9 mouse cellular contexts compared by ENCODE assay signal in genomic region chr5:122318100-122318499, GRCm38 (mm10). TPM values are rescaled to one million over a fixed set of nuclear protein-coding genes. Genes with fewer than 3 reads are reported as not detected.
DNase-seq lines count a peak whose midpoint lies in the region; ATAC-seq and TF ChIP-seq lines count a peak whose summit lies in the region.
"Had no signal": no experiment of that assay in that cellular context is flagged by ENCODE, and none has a peak within 500 bp of the region (broad histone marks: within the 10 kb centered on the region; RNA-seq: fewer than 3 reads in every experiment).

No protein-coding gene starts in this region.

- no peak for DNase-seq in forebrain, postnatal 0 days
- DNase-seq in CD4-positive, CD25-positive, alpha-beta regulatory T cell, adult 2 months (ENCODE audit: low read depth, low spot score) = peak; percentile 82
- peak; percentile 43 for DNase-seq in lung, postnatal 14 days
- peak; percentile 58 to 69 for DNase-seq in thymus, postnatal 36 days
- DNase-seq in left cerebral cortex, adult 8-10 months (ENCODE audit: low spot score in 2 of 2) = no peak
- DNase-seq in urinary bladder, postnatal 25 days (ENCODE audit: low spot score) = no peak

- ATAC-seq in forebrain, postnatal 0 days = no peak
- ATAC-seq in forebrain, embryonic 13.5 days = no peak

- TF ChIP-seq POLR2A in cortical plate, adult 2 months (IDR thresholded peaks at IDR 0.05; ENCODE audit: extremely low read depth, insufficient read depth, low read length) = no peak

- H3K9me3 ChIP-seq in forebrain, postnatal 0 days (ENCODE audit: low read length) = no peaks in the 10 kb centered on the region
- H3K9me3 ChIP-seq in forebrain, embryonic 13.5 days (replicated peaks) = no peaks in the 10 kb centered on the region
- H3K9me3 ChIP-seq: limb, embryonic 12.5 days had no signal

- H3K4me3 ChIP-seq in forebrain, postnatal 0 days (ENCODE audit: low read depth, low read length) = no peak overlapping the region
- H3K4me3 ChIP-seq in forebrain, embryonic 13.5 days = no peak overlapping the region
- no peak overlapping the region for H3K4me3 ChIP-seq in cortical plate, adult 2 months (ENCODE audit: insufficient read depth, low read length)
- H3K4me3 ChIP-seq: limb, embryonic 12.5 days had no signal

- no peak overlapping the region for H3K4me2 ChIP-seq in forebrain, postnatal 0 days (ENCODE audit: low read depth)
- H3K4me2 ChIP-seq in forebrain, embryonic 13.5 days = no peak overlapping the region
- H3K4me2 ChIP-seq: limb, embryonic 12.5 days had no signal

- no peak overlapping the region for H3K9ac ChIP-seq in forebrain, postnatal 0 days
- no peak overlapping the region for H3K9ac ChIP-seq in forebrain, embryonic 13.5 days
- H3K9ac ChIP-seq: limb, embryonic 12.5 days had no signal

- no peaks in the 10 kb centered on the region for H3K4me1 ChIP-seq in forebrain, postnatal 0 days (ENCODE audit: insufficient read depth)
- H3K4me1 ChIP-seq in forebrain, embryonic 13.5 days = no peaks in the 10 kb centered on the region
- H3K4me1 ChIP-seq in cortical plate, adult 2 months (ENCODE audit: control insufficient read depth, insufficient read depth, low read length) = peaks cover 1% of the 10 kb centered on the region; the same call in 1 of the 2 replicates

- H3K27me3 ChIP-seq in forebrain, postnatal 0 days (ENCODE audit: insufficient read depth, low read length) = no peaks in the 10 kb centered on the region
- H3K27me3 ChIP-seq in forebrain, embryonic 13.5 days = no peaks in the 10 kb centered on the region
- H3K27me3 ChIP-seq: limb, embryonic 12.5 days had no signal

- peak; percentile 48 for TF ChIP-seq CTCF in forebrain, postnatal 0 days (IDR thresholded peaks at IDR 0.05; ENCODE audit: low read depth)
- TF ChIP-seq CTCF in cortical plate, adult 2 months (IDR thresholded peaks at IDR 0.05; ENCODE audit: extremely low read depth, insufficient read depth, low read length) = peak; percentile 15; the same call in 1 of the 2 replicates

- WGBS in forebrain, postnatal 0 days = 77% methylated on average over 3 of the region's 3 CpGs
- WGBS in forebrain, embryonic 13.5 days = 67% methylated on average over 3 of the region's 3 CpGs

- peaks cover 18% of the 10 kb centered on the region for H3K36me3 ChIP-seq in forebrain, postnatal 0 days (ENCODE audit: insufficient read depth)
- H3K36me3 ChIP-seq in forebrain, embryonic 13.5 days (ENCODE audit: poor library complexity, severe bottlenecking) = peaks cover 58% of the 10 kb centered on the region

- no peak overlapping the region for H3K27ac ChIP-seq in forebrain, postnatal 0 days (ENCODE audit: low read depth, low read length)
- H3K27ac ChIP-seq in forebrain, embryonic 13.5 days = no peak overlapping the region
- no peak overlapping the region for H3K27ac ChIP-seq in cortical plate, adult 2 months (ENCODE audit: insufficient read depth, low read length)
- H3K27ac ChIP-seq: limb, embryonic 12.5 days had no signal

RNA-seq across cellular contexts. Expression of gene Pptc7, which starts 33.9 kb away (rescaled TPM):
- 14.8 and 18.3 TPM in 2 replicates for total RNA-seq in forebrain, postnatal 0 days (2014; rRNA removed)
- polyA plus RNA-seq in forebrain, postnatal 0 days (2015; fragmentation: Nextera tagmentation; extraction: Ambion mirVana) = 4.2 and 6.7 TPM in 2 replicates
- polyA plus RNA-seq in forebrain, embryonic 13.5 days (2015; fragmentation: Nextera tagmentation; extraction: Ambion mirVana) = 7.5 and 7.7 TPM in 2 replicates
- polyA plus RNA-seq in cortical plate, adult 2 months (2012; rRNA removed) = 25.0 and 27.9 TPM in 2 replicates
- 10 to 100 TPM; 44.8 to 52.2 (median 48.8) TPM for total RNA-seq in left cerebral cortex, adult 8-10 months (2022)

RNA-seq across cellular contexts. Expression of gene Rad9b, which starts 35.9 kb away (rescaled TPM):
- 16.4 and 20.0 TPM in 2 replicates for total RNA-seq in forebrain, postnatal 0 days (2014; rRNA removed)
- polyA plus RNA-seq in forebrain, postnatal 0 days (2015; fragmentation: Nextera tagmentation; extraction: Ambion mirVana) = 14.1 and 14.6 TPM in 2 replicates
- 16.1 TPM in 2 replicates for polyA plus RNA-seq in forebrain, embryonic 13.5 days (2015; fragmentation: Nextera tagmentation; extraction: Ambion mirVana)
- polyA plus RNA-seq in cortical plate, adult 2 months (2012; rRNA removed) = 9.5 and 10.4 TPM in 2 replicates
- 1 to 10 TPM; 3.4 to 5.0 (median 4.2) TPM for total RNA-seq in left cerebral cortex, adult 8-10 months (2022)

RNA-seq across cellular contexts. Expression of gene Vps29, which starts 36.1 kb away (rescaled TPM):
- total RNA-seq in forebrain, postnatal 0 days (2014; rRNA removed) = 142 and 157 TPM in 2 replicates
- 364 and 391 TPM in 2 replicates for polyA plus RNA-seq in forebrain, postnatal 0 days (2015; fragmentation: Nextera tagmentation; extraction: Ambion mirVana)
- polyA plus RNA-seq in forebrain, embryonic 13.5 days (2015; fragmentation: Nextera tagmentation; extraction: Ambion mirVana) = 228 and 236 TPM in 2 replicates
- polyA plus RNA-seq in cortical plate, adult 2 months (2012; rRNA removed) = 183 and 191 TPM in 2 replicates
- total RNA-seq in left cerebral cortex, adult 8-10 months (2022) = 100 to 1,000 TPM; 182 to 219 (median 199) TPM

RNA-seq across cellular contexts. Expression of gene Gpn3, which starts 53.6 kb away (rescaled TPM):
- 31.2 and 37.6 TPM in 2 replicates for total RNA-seq in forebrain, postnatal 0 days (2014; rRNA removed)
- 41.0 and 44.2 TPM in 2 replicates for polyA plus RNA-seq in forebrain, postnatal 0 days (2015; fragmentation: Nextera tagmentation; extraction: Ambion mirVana)
- 56.9 and 58.7 TPM in 2 replicates for polyA plus RNA-seq in forebrain, embryonic 13.5 days (2015; fragmentation: Nextera tagmentation; extraction: Ambion mirVana)
- polyA plus RNA-seq in cortical plate, adult 2 months (2012; rRNA removed) = 28.4 and 30.4 TPM in 2 replicates
- 10 to 100 TPM; 21.8 to 24.8 (median 22.7) TPM for total RNA-seq in left cerebral cortex, adult 8-10 months (2022)

RNA-seq across cellular contexts. Expression of gene Tctn1, which starts 53.8 kb away (rescaled TPM):
- total RNA-seq in forebrain, postnatal 0 days (2014; rRNA removed) = 20.3 and 31.2 TPM in 2 replicates
- 2.9 and 4.3 TPM in 2 replicates for polyA plus RNA-seq in forebrain, postnatal 0 days (2015; fragmentation: Nextera tagmentation; extraction: Ambion mirVana)
- 4.8 and 4.9 TPM in 2 replicates for polyA plus RNA-seq in forebrain, embryonic 13.5 days (2015; fragmentation: Nextera tagmentation; extraction: Ambion mirVana)
- 28.0 and 29.4 TPM in 2 replicates for polyA plus RNA-seq in cortical plate, adult 2 months (2012; rRNA removed)
- 10 to 100 TPM; 15.0 to 16.6 (median 15.7) TPM for total RNA-seq in left cerebral cortex, adult 8-10 months (2022)

Comparison
In these comparisons a context has a peak if more than half of its experiments do, and no peak if none do; other contexts are left out.
1. DNase-seq: peak in CD4-positive, CD25-positive, alpha-beta regulatory T cell, adult 2 months (single experiment), lung, postnatal 14 days (single experiment) and thymus, postnatal 36 days (2 of 2); none in forebrain, postnatal 0 days (single experiment), left cerebral cortex, adult 8-10 months (0 of 2) and urinary bladder, postnatal 25 days (single experiment).